Mouse (Mus musculus) kidney, adult 2 months (tissue): ENCODE data around the gene Rap1gap2.

Experiments used
- CTCF ChIP-seq: fragments of 200-500 bp; conservative IDR thresholded peaks from 2 replicates; pipeline ENCODE4 v1.5.1; 2011; ENCODE audit warnings: low read depth, mild to moderate bottlenecking, control low read depth, low read length, moderate library complexity, mixed read lengths; ENCODE audit not compliant: insufficient read depth, insufficient read length
- POLR2A ChIP-seq: fragments of 200-500 bp; IDR thresholded peaks from one replicate; pipeline ENCODE4 v1.6.1; 2011; ENCODE audit warnings: low read depth, low read length, control low read depth

GRCm38 (mm10) chr11:74499521-74500099 is 111.1 kb downstream of the Rap1gap2 start:
- TF ChIP-seq CTCF: no peak
- TF ChIP-seq POLR2A: no peak
